Mouse (Mus musculus) right cerebral cortex, postnatal 14 days (tissue): ENCODE results near the gene Btbd35f16.
"Not testable (repeated sequence)": the region's sequence is repeated elsewhere in the genome, so short reads cannot be mapped to it uniquely, and the experiment has no call there.

Experiments used
- DNase-seq: peaks from one replicate; pipeline ENCODE4 v3.0.0; 2022

Btbd35f16 gene

GRCm38 (mm10) chrX:3956902-3957301 is at the start of gene Btbd35f16:
Gene Btbd35f16, minus strand, starts transcription at chrX:3957002.
- not testable (repeated sequence) for DNase-seq
